Mouse (Mus musculus) ES-E14 (cell line): ENCODE measurements around the gene Dennd2c.

ENCODE experiments used
- CHD2 ChIP-seq: IDR thresholded peaks from 2 replicates; pipeline ENCODE4 v1.6.1; 2014; ENCODE audit warnings: mild to moderate bottlenecking, low read depth, low read length, inconsistent platforms
- ZNF384 ChIP-seq: IDR thresholded peaks from 2 replicates; pipeline ENCODE4 v1.6.1; 2012; ENCODE audit warnings: low read depth, low read length, inconsistent platforms

DNA sequence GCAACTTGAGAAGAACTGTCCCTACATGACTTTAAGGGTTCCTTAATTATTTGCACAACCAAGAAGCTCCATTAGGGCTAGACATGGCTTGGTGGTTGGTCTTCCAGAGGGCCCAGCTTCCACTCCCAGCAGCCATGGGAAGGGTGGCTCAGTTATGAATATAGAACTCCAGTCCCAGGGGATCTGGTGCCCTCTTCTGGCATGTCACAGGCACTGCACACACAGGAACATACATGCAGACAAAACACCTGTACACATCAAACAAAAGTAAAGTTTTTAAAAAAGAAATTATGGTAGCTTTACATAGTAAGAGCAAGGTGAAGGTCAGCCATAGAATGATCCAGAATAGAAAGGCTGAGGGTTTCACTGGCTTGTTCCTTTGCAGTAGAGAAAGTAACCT lies 51.4 kb downstream of the Dennd2c start:
- TF ChIP-seq ZNF384 (no peak), CHD2 (no peak)
